Mouse (Mus musculus): ENCODE data around the gene Lrmda.

DNA sequence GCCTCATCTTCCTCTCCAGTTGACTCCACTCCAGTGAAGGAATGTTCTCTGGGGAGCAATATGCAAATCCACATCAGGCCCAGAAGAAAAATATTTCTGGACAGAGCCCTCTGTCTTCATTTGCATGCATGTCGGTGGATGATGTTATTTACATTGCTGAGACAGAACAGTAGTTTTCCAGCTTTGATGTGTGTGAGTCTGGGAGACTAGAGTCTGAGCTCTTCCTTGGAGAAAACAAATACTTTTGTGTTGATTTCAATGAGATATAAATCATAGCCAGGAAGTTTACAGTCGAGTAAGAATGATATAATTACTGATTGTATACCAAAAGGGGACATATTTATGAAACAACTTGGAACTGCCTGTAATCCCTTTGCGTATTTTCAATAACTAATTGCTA, 415.9 kb downstream of the Lrmda start:
- no peak for TF ChIP-seq POLR2A (IDR thresholded peaks at IDR 0.05; ENCODE audit: extremely low read depth, insufficient read depth, low read length)
- TF ChIP-seq CTCF (IDR thresholded peaks at IDR 0.05; ENCODE audit: low read depth, low read length): no peak

Data from liver, adult 2 months (tissue).